Mouse (Mus musculus) ES-E14 (cell line): ENCODE measurements around the gene Crlf2.

ENCODE experiments used
- CHD2 ChIP-seq: IDR thresholded peaks from 2 replicates; pipeline ENCODE4 v1.6.1; 2014; ENCODE audit warnings: mild to moderate bottlenecking, low read depth, low read length, inconsistent platforms
- MAFK ChIP-seq: IDR thresholded peaks from 2 replicates; pipeline ENCODE4 v1.6.1; 2014; ENCODE audit warnings: mild to moderate bottlenecking, low read depth, low read length, inconsistent platforms; ENCODE audit not compliant: insufficient read depth
- ZC3H11A ChIP-seq: IDR thresholded peaks from 2 replicates; pipeline ENCODE4 v1.6.1; 2012; ENCODE audit warnings: low read depth, mild to moderate bottlenecking, inconsistent platforms, low read length, borderline replicate concordance

DNA sequence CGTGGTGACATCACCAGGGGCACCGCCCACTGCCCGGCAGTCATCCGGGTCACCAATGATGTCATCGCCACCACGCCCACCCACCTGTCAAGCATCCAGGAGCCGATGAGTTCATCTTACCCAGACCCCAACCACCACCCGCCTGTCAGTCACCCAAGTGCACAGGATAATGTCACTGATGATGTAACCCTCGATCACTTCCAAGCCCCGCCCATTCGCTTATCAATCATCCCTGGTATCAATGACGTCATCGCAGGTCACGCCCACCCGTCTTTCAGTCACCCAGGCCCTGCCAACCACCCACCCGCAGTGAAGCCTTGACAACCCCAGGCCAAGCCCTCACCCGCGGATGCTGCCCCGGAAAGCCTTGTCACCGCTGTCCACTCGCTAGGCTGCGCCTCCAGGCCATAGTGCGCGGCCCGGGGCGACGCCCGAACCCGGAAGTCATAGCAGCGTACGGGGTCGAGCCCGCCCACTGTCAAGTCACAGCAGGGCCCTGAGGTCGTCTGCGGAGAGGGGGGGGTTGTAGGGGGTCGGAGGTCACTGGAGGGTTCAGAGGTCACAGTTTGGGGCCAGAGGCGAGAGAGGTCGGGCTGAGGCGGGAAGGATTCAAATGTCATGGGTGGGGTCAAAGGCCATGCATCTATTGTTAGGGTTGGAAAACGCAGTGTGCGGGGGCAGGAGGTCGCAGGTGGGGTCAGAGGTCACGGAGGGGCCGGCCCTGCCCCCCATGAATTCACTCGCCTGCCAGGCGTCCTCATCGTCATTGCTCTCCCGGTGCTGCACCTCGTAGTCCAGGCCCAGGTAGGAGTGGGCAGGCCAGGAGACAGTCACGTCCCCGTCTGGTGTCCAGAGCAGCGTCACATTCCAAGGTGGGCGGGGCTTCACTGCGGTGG is 2.9 kb downstream of the Crlf2 start:
- TF ChIP-seq MAFK (no peak), CHD2 (no peak), ZC3H11A (no peak)
